Mouse (Mus musculus): ENCODE data around the gene Ern1. TPM values are rescaled to one million over a fixed set of nuclear protein-coding genes. Genes with fewer than 3 reads are reported as not detected.
A peak's percentile ranks its signal among the peaks of the same experiment; 100 is the strongest.

Ern1 gene
- polyA plus RNA-seq, 2 experiments, result 2.9 to 4.6 TPM

- no peak overlapping the region for H3K4me3 ChIP-seq (ENCODE audit: insufficient read depth in 1 of 2, low read depth in 2 of 2, low read length in 2 of 2)
- DNase-seq (ENCODE audit: low read depth in 3 of 3, low spot score in 3 of 3), result no peak
- no peaks in the 10 kb centered on the region for H3K9me3 ChIP-seq (ENCODE audit: control insufficient read depth, low read length)
- 39% methylated on average over 3 of the region's 3 CpGs for WGBS (ENCODE audit: insufficient replicate concordance)
- peaks cover 23 to 36% of the 10 kb centered on the region in 2 experiments for H3K4me1 ChIP-seq (replicated peaks; ENCODE audit: control insufficient read depth in 2 of 2, insufficient read depth in 2 of 2, low read length in 1 of 2)
- no peak overlapping the region for H3K9ac ChIP-seq (replicated peaks)
- H3K36me3 ChIP-seq (replicated peaks; ENCODE audit: control insufficient read depth, insufficient read depth, low read depth), result no peaks in the 10 kb centered on the region
- TF ChIP-seq EP300 (IDR thresholded peaks at IDR 0.05; ENCODE audit: low read depth) (no peak), CTCF (IDR thresholded peaks at IDR 0.05; ENCODE audit: low read depth) (no peak)
- H3K27me3 ChIP-seq (ENCODE audit: control insufficient read depth, insufficient read depth, low read length), result no peaks in the 10 kb centered on the region
- H3K4me2 ChIP-seq (ENCODE audit: low read depth), result no peak overlapping the region
- no peak for ATAC-seq (ENCODE audit: insufficient read depth)
- H3K27ac ChIP-seq, result no peak overlapping the region
Observed at GRCm38 (mm10) chr11:106390757-106391156, 96.9 kb downstream of the Ern1 start.

GRCm38 (mm10) chr11:106389611-106390010 is 98.0 kb downstream of the Ern1 start:
- no peak for ATAC-seq (ENCODE audit: insufficient read depth)
- no peak overlapping the region for H3K4me3 ChIP-seq (ENCODE audit: insufficient read depth in 1 of 2, low read depth in 2 of 2, low read length in 2 of 2)
- no peaks in the 10 kb centered on the region for H3K9me3 ChIP-seq (ENCODE audit: control insufficient read depth, low read length)
- 29% methylated on average over 3 of the region's 3 CpGs for WGBS (ENCODE audit: insufficient replicate concordance)
- TF ChIP-seq CTCF (IDR thresholded peaks at IDR 0.05; ENCODE audit: low read depth) (no peak), EP300 (IDR thresholded peaks at IDR 0.05; ENCODE audit: low read depth) (no peak)
- no peak overlapping the region for H3K9ac ChIP-seq (replicated peaks)
- H3K27me3 ChIP-seq (ENCODE audit: control insufficient read depth, insufficient read depth, low read length), result no peaks in the 10 kb centered on the region
- H3K36me3 ChIP-seq (replicated peaks; ENCODE audit: control insufficient read depth, insufficient read depth, low read depth), result no peaks in the 10 kb centered on the region
- H3K27ac ChIP-seq, result no peak overlapping the region
- DNase-seq (ENCODE audit: low read depth in 3 of 3, low spot score in 3 of 3), result no peak
- no peak overlapping the region for H3K4me2 ChIP-seq (ENCODE audit: low read depth)
- H3K4me1 ChIP-seq (replicated peaks; ENCODE audit: control insufficient read depth in 2 of 2, insufficient read depth in 2 of 2, low read length in 1 of 2), result peaks cover 23 to 36% of the 10 kb centered on the region in 2 experiments

GRCm38 (mm10) chr11:106387791-106388216 is 99.8 kb downstream of the Ern1 start, which contains the start of gene Icam2:
Gene Icam2, minus strand, starts transcription at chr11:106388075.
- H3K4me2 ChIP-seq (ENCODE audit: low read depth), result peak within 1 kb of the TSS; percentile 38
- ATAC-seq (ENCODE audit: insufficient read depth), result no peak
- WGBS (ENCODE audit: insufficient replicate concordance), result 11% methylated on average over 6 of the region's 6 CpGs
- H3K4me1 ChIP-seq (replicated peaks; ENCODE audit: control insufficient read depth in 2 of 2, insufficient read depth in 2 of 2, low read length in 1 of 2), result peaks cover 9 to 32% of the 10 kb centered on the region in 2 experiments
- no peaks in the 10 kb centered on the region for H3K36me3 ChIP-seq (replicated peaks; ENCODE audit: control insufficient read depth, insufficient read depth, low read depth)
- no peaks in the 10 kb centered on the region for H3K9me3 ChIP-seq (ENCODE audit: control insufficient read depth, low read length)
- no peak for DNase-seq (ENCODE audit: low read depth in 3 of 3, low spot score in 3 of 3)
- TF ChIP-seq CTCF (IDR thresholded peaks at IDR 0.05; ENCODE audit: low read depth) (no peak), EP300 (IDR thresholded peaks at IDR 0.05; ENCODE audit: low read depth) (peak; percentile 29)
- H3K9ac ChIP-seq (replicated peaks), result no peak within 1 kb of the TSS; the same call in 1 of the 2 replicates
- H3K4me3 ChIP-seq (ENCODE audit: insufficient read depth in 1 of 2, low read depth in 2 of 2, low read length in 2 of 2), result peak within 1 kb of the TSS in 1 of 2 experiments; percentile 18; a peak in 2 of 4 replicates
- no peak within 1 kb of the TSS for H3K27ac ChIP-seq
- H3K27me3 ChIP-seq (ENCODE audit: control insufficient read depth, insufficient read depth, low read length), result no peaks in the 10 kb centered on the region

- H3K9me3 ChIP-seq (ENCODE audit: control insufficient read depth, low read length), result no peaks in the 10 kb centered on the region
- peak overlapping the region; percentile 38 for H3K4me2 ChIP-seq (ENCODE audit: low read depth)
- H3K27me3 ChIP-seq (ENCODE audit: control insufficient read depth, insufficient read depth, low read length), result no peaks in the 10 kb centered on the region
- H3K27ac ChIP-seq, result no peak overlapping the region
- peaks cover 3 to 34% of the 10 kb centered on the region in 2 experiments for H3K4me1 ChIP-seq (replicated peaks; ENCODE audit: control insufficient read depth in 2 of 2, insufficient read depth in 2 of 2, low read length in 1 of 2)
- DNase-seq (ENCODE audit: low read depth in 3 of 3, low spot score in 3 of 3) (no peak), ATAC-seq (ENCODE audit: insufficient read depth) (no peak)
- H3K4me3 ChIP-seq (ENCODE audit: insufficient read depth in 1 of 2, low read depth in 2 of 2, low read length in 2 of 2), result no peak overlapping the region; a peak in 1 of 4 replicates
- TF ChIP-seq EP300 (IDR thresholded peaks at IDR 0.05; ENCODE audit: low read depth) (no peak), CTCF (IDR thresholded peaks at IDR 0.05; ENCODE audit: low read depth) (no peak)
- WGBS (ENCODE audit: insufficient replicate concordance), result 29% methylated on average over 6 of the region's 6 CpGs
- H3K9ac ChIP-seq (replicated peaks), result no peak overlapping the region
- no peaks in the 10 kb centered on the region for H3K36me3 ChIP-seq (replicated peaks; ENCODE audit: control insufficient read depth, insufficient read depth, low read depth)
Observed at GRCm38 (mm10) chr11:106387020-106387419, 100.6 kb downstream of the Ern1 start.

- Histone ChIP-seq H3K9ac (replicated peaks) (no peak overlapping the region), H3K27ac (no peak overlapping the region), H3K9me3 (ENCODE audit: control insufficient read depth, low read length) (no peaks in the 10 kb centered on the region), H3K4me1 (replicated peaks; ENCODE audit: control insufficient read depth in 2 of 2, insufficient read depth in 2 of 2, low read length in 1 of 2) (peaks cover 3 to 38% of the 10 kb centered on the region in 2 experiments; a peak in 2 of 4 replicates), H3K4me2 (ENCODE audit: low read depth) (peak overlapping the region; percentile 38; the same call in 1 of the 2 replicates), H3K27me3 (ENCODE audit: control insufficient read depth, insufficient read depth, low read length) (no peaks in the 10 kb centered on the region), H3K36me3 (replicated peaks; ENCODE audit: control insufficient read depth, insufficient read depth, low read depth) (no peaks in the 10 kb centered on the region), H3K4me3 (ENCODE audit: insufficient read depth in 1 of 2, low read depth in 2 of 2, low read length in 2 of 2) (no peak overlapping the region)
- DNase-seq (ENCODE audit: low read depth in 3 of 3, low spot score in 3 of 3) (no peak), ATAC-seq (ENCODE audit: insufficient read depth) (no peak)
- TF ChIP-seq CTCF (IDR thresholded peaks at IDR 0.05; ENCODE audit: low read depth) (no peak), EP300 (IDR thresholded peaks at IDR 0.05; ENCODE audit: low read depth) (no peak)
- WGBS (ENCODE audit: insufficient replicate concordance), result 44% methylated on average over 3 of the region's 3 CpGs
Observed at GRCm38 (mm10) chr11:106386409-106386808, 101.2 kb downstream of the Ern1 start.
